Comparison of ENCODE assay signal across 10 mouse cellular contexts in the genomic region with DNA sequence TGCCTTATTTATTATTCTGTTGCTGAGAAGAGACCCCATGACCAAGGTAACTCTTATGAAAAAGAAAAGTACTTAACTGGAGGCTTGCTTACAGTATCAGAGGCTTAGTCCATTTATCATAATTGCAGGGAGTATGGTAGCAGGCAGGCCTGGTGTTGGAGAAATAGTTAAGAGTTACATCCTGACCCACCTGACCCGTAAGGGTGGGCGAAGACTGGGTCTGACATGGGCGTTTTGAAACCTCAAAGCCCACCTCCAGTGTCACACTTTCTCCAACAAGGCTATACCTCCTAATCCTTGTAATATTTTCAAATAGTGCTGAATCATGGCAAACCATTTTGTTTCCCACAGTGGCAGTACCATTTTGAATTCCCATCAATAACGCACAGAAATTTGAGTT. TPM values are rescaled to one million over a fixed set of nuclear protein-coding genes. Genes with fewer than 3 reads are reported as not detected.
A peak's percentile ranks its signal among the peaks of the same experiment; 100 is the strongest.
DNase-seq lines count a peak whose midpoint lies in the region; ATAC-seq and TF ChIP-seq lines count a peak whose summit lies in the region.
"Had no signal": no experiment of that assay in that cellular context is flagged by ENCODE, and none has a peak within 500 bp of the region (broad histone marks: within the 10 kb centered on the region; RNA-seq: fewer than 3 reads in every experiment).

No protein-coding gene starts in this region.

- WGBS in heart, embryonic 12.5 days, result 56% methylated on average over 4 of the region's 4 CpGs
- 55% methylated on average over 4 of the region's 4 CpGs for WGBS in embryonic facial prominence, embryonic 13.5 days
- 61% methylated on average over 4 of the region's 4 CpGs for WGBS in hindbrain, embryonic 15.5 days
- WGBS in midbrain, postnatal 0 days, result 59% methylated on average over 4 of the region's 4 CpGs

- no peak overlapping the region for H3K4me3 ChIP-seq in heart, embryonic 12.5 days
- H3K4me3 ChIP-seq in embryonic facial prominence, embryonic 13.5 days, result no peak overlapping the region
- H3K4me3 ChIP-seq in hindbrain, embryonic 15.5 days, result peak overlapping the region; percentile 64
- peak overlapping the region; percentile 60; the same call in 1 of the 2 replicates for H3K4me3 ChIP-seq in midbrain, postnatal 0 days (ENCODE audit: low read depth, low read length)

- H3K9ac ChIP-seq in heart, embryonic 12.5 days, result no peak overlapping the region
- peak overlapping the region; percentile 84; the same call in 1 of the 2 replicates for H3K9ac ChIP-seq in embryonic facial prominence, embryonic 13.5 days
- H3K9ac ChIP-seq in hindbrain, embryonic 15.5 days, result peak overlapping the region; percentile 68; the same call in 1 of the 2 replicates
- no peak overlapping the region for H3K9ac ChIP-seq in midbrain, postnatal 0 days (replicated peaks; ENCODE audit: low read length, poor library complexity, severe bottlenecking)

- no peak for DNase-seq in heart, adult 18-20 months
- DNase-seq in midbrain, postnatal 0 days (ENCODE audit: low spot score), result no peak
- no peak for DNase-seq in yolk sac, embryonic 10.5 days (ENCODE audit: low spot score)
- no peak for DNase-seq in cerebellum, postnatal 25 days
- DNase-seq in adipocyte (ENCODE audit: low spot score), result no peak

- H3K27me3 ChIP-seq in heart, embryonic 12.5 days (replicated peaks), result no peaks in the 10 kb centered on the region
- H3K27me3 ChIP-seq in embryonic facial prominence, embryonic 13.5 days, result no peaks in the 10 kb centered on the region
- no peaks in the 10 kb centered on the region for H3K27me3 ChIP-seq in hindbrain, embryonic 15.5 days
- no peaks in the 10 kb centered on the region for H3K27me3 ChIP-seq in midbrain, postnatal 0 days (ENCODE audit: insufficient read depth, low read length)

- peaks cover 29% of the 10 kb centered on the region for H3K4me1 ChIP-seq in heart, embryonic 12.5 days (replicated peaks)
- H3K4me1 ChIP-seq in embryonic facial prominence, embryonic 13.5 days, result peaks cover 34% of the 10 kb centered on the region
- peaks cover 33% of the 10 kb centered on the region for H3K4me1 ChIP-seq in hindbrain, embryonic 15.5 days (replicated peaks)
- H3K4me1 ChIP-seq in midbrain, postnatal 0 days (ENCODE audit: insufficient read depth, low read length), result peaks cover 8% of the 10 kb centered on the region

- no peak for TF ChIP-seq CTCF in midbrain, postnatal 0 days (IDR thresholded peaks at IDR 0.05)

- no peaks in the 10 kb centered on the region; the same call in 1 of the 2 replicates for H3K9me3 ChIP-seq in heart, embryonic 12.5 days (replicated peaks)
- no peaks in the 10 kb centered on the region for H3K9me3 ChIP-seq in embryonic facial prominence, embryonic 13.5 days
- no peaks in the 10 kb centered on the region for H3K9me3 ChIP-seq in hindbrain, embryonic 15.5 days
- no peaks in the 10 kb centered on the region for H3K9me3 ChIP-seq in midbrain, postnatal 0 days (ENCODE audit: low read length)

- H3K27ac ChIP-seq in heart, embryonic 12.5 days (ENCODE audit: poor library complexity, severe bottlenecking), result peak overlapping the region; percentile 87; the same call in 1 of the 2 replicates
- peak overlapping the region; percentile 98; the same call in 1 of the 2 replicates for H3K27ac ChIP-seq in embryonic facial prominence, embryonic 13.5 days
- H3K27ac ChIP-seq in hindbrain, embryonic 15.5 days (replicated peaks), result peak overlapping the region; percentile 87
- no peak overlapping the region for H3K27ac ChIP-seq in midbrain, postnatal 0 days (ENCODE audit: low read depth, low read length)

- ATAC-seq in heart, embryonic 12.5 days (ENCODE audit: insufficient number of reproducible peaks, low FRiP score), result no peak
- no peak for ATAC-seq in embryonic facial prominence, embryonic 13.5 days (ENCODE audit: insufficient number of reproducible peaks, insufficient read depth, low FRiP score, low TSS enrichment, low read depth)
- ATAC-seq in hindbrain, embryonic 15.5 days (ENCODE audit: low FRiP score, low read depth), result no peak
- no peak for ATAC-seq in midbrain, postnatal 0 days (ENCODE audit: low FRiP score)

- peak overlapping the region; percentile 84; the same call in 1 of the 2 replicates for H3K4me2 ChIP-seq in heart, embryonic 12.5 days
- peak overlapping the region; percentile 84; the same call in 1 of the 2 replicates for H3K4me2 ChIP-seq in embryonic facial prominence, embryonic 13.5 days
- H3K4me2 ChIP-seq in hindbrain, embryonic 15.5 days, result peak overlapping the region; percentile 80
- peak overlapping the region; percentile 87 for H3K4me2 ChIP-seq in midbrain, postnatal 0 days (ENCODE audit: low read depth, low read length, poor library complexity, severe bottlenecking)

- H3K36me3 ChIP-seq in heart, embryonic 12.5 days, result peaks cover 15% of the 10 kb centered on the region
- peaks cover 13% of the 10 kb centered on the region; the same call in 1 of the 2 replicates for H3K36me3 ChIP-seq in embryonic facial prominence, embryonic 13.5 days
- no peaks in the 10 kb centered on the region for H3K36me3 ChIP-seq in hindbrain, embryonic 15.5 days
- no peaks in the 10 kb centered on the region for H3K36me3 ChIP-seq in midbrain, postnatal 0 days (ENCODE audit: insufficient read depth, low read length)

RNA-seq across cellular contexts. Expression of gene Dzip1l, which starts 0.7 kb away (rescaled TPM):
- 20.5 and 23.4 TPM in 2 replicates for polyA plus RNA-seq in heart, embryonic 12.5 days (2016; fragmentation: Nextera tagmentation; extraction: Ambion mirVana)
- 1 to 10 TPM; 3.3 to 4.3 TPM for total RNA-seq in heart, adult 18-20 months (2021)
- polyA plus RNA-seq in embryonic facial prominence, embryonic 13.5 days (2015; fragmentation: Nextera tagmentation; extraction: Ambion mirVana), result 26.4 and 31.7 TPM in 2 replicates
- 9.9 and 10.9 TPM in 2 replicates for polyA plus RNA-seq in hindbrain, embryonic 15.5 days (2015; fragmentation: Nextera tagmentation; extraction: Ambion mirVana)
- total RNA-seq in midbrain, postnatal 0 days (2014; rRNA removed), result 19.9 and 22.5 TPM in 2 replicates
- polyA plus RNA-seq in midbrain, postnatal 0 days (2015; fragmentation: Nextera tagmentation; extraction: Ambion mirVana), result 7.1 and 8.1 TPM in 2 replicates
- total RNA-seq: common myeloid progenitor, adult 5-6 weeks had no signal

RNA-seq across cellular contexts. Expression of gene A4gnt, which starts 16.3 kb away (rescaled TPM):
- polyA plus RNA-seq in heart, embryonic 12.5 days (2016; fragmentation: Nextera tagmentation; extraction: Ambion mirVana), result not detected in 2 replicates
- not detected for total RNA-seq in heart, adult 18-20 months (2021)
- not detected in 2 replicates for polyA plus RNA-seq in embryonic facial prominence, embryonic 13.5 days (2015; fragmentation: Nextera tagmentation; extraction: Ambion mirVana)
- polyA plus RNA-seq in hindbrain, embryonic 15.5 days (2015; fragmentation: Nextera tagmentation; extraction: Ambion mirVana), result not detected in 2 replicates
- not detected in 2 replicates for total RNA-seq in midbrain, postnatal 0 days (2014; rRNA removed)
- not detected in 2 replicates for polyA plus RNA-seq in midbrain, postnatal 0 days (2015; fragmentation: Nextera tagmentation; extraction: Ambion mirVana)
- total RNA-seq: common myeloid progenitor, adult 5-6 weeks had no signal
- polyA plus RNA-seq: liver, embryonic 16.5 days had no signal

RNA-seq across cellular contexts. Expression of gene Dbr1, which starts 53.0 kb away (rescaled TPM):
- polyA plus RNA-seq in heart, embryonic 12.5 days (2016; fragmentation: Nextera tagmentation; extraction: Ambion mirVana), result 18.4 and 20.4 TPM in 2 replicates
- total RNA-seq in heart, adult 18-20 months (2021), result 1 to 10 TPM; 5.6 to 6.9 TPM
- polyA plus RNA-seq in embryonic facial prominence, embryonic 13.5 days (2015; fragmentation: Nextera tagmentation; extraction: Ambion mirVana), result 31.6 and 31.7 TPM in 2 replicates
- polyA plus RNA-seq in hindbrain, embryonic 15.5 days (2015; fragmentation: Nextera tagmentation; extraction: Ambion mirVana), result 23.0 and 24.2 TPM in 2 replicates
- 15.7 and 25.0 TPM in 2 replicates for total RNA-seq in midbrain, postnatal 0 days (2014; rRNA removed)
- polyA plus RNA-seq in midbrain, postnatal 0 days (2015; fragmentation: Nextera tagmentation; extraction: Ambion mirVana), result 24.9 and 26.2 TPM in 2 replicates

RNA-seq across cellular contexts. Expression of gene Armc8, which starts 59.9 kb away (rescaled TPM):
- polyA plus RNA-seq in heart, embryonic 12.5 days (2016; fragmentation: Nextera tagmentation; extraction: Ambion mirVana), result 21.5 and 23.3 TPM in 2 replicates
- total RNA-seq in heart, adult 18-20 months (2021), result 10 to 100 TPM; 16.8 to 17.3 TPM
- polyA plus RNA-seq in embryonic facial prominence, embryonic 13.5 days (2015; fragmentation: Nextera tagmentation; extraction: Ambion mirVana), result 21.7 and 23.7 TPM in 2 replicates
- 68.3 and 72.7 TPM in 2 replicates for polyA plus RNA-seq in hindbrain, embryonic 15.5 days (2015; fragmentation: Nextera tagmentation; extraction: Ambion mirVana)
- total RNA-seq in midbrain, postnatal 0 days (2014; rRNA removed), result 75.9 and 87.9 TPM in 2 replicates
- polyA plus RNA-seq in midbrain, postnatal 0 days (2015; fragmentation: Nextera tagmentation; extraction: Ambion mirVana), result 75.4 and 77.5 TPM in 2 replicates

Comparison
In these comparisons a context has a peak if more than half of its experiments do, and no peak if none do; other contexts are left out.
1. H3K4me3 ChIP-seq: peak in hindbrain, embryonic 15.5 days (single experiment) and midbrain, postnatal 0 days (single experiment); none in heart, embryonic 12.5 days (single experiment) and embryonic facial prominence, embryonic 13.5 days (single experiment).
2. H3K9ac ChIP-seq: peak in embryonic facial prominence, embryonic 13.5 days (single experiment) and hindbrain, embryonic 15.5 days (single experiment); none in heart, embryonic 12.5 days (single experiment) and midbrain, postnatal 0 days (single experiment).
3. Peak in every context shown above with its lines, with median percentiles within 50 percentile points of each other: H3K4me2 ChIP-seq.